Mouse (Mus musculus): ENCODE data around the gene Itgb1bp1. TPM values are rescaled to one million over a fixed set of nuclear protein-coding genes. Genes with fewer than 3 reads are reported as not detected.

The Itgb1bp1 gene
- polyA plus RNA-seq (2016; fragmentation: Nextera tagmentation; extraction: Ambion mirVana): 38.5 and 43.8 TPM in 2 replicates

- Histone ChIP-seq H3K4me2 (replicated peaks) (peak within 1 kb of the TSS; percentile 73), H3K9ac (replicated peaks) (peak within 1 kb of the TSS; percentile 79), H3K4me1 (peaks cover 19% of the 10 kb centered on the region), H3K9me3 (no peaks in the 10 kb centered on the region), H3K36me3 (peaks cover 8% of the 10 kb centered on the region), H3K4me3 (peak within 1 kb of the TSS; percentile 57), H3K27me3 (no peaks in the 10 kb centered on the region), H3K27ac (replicated peaks) (peak within 1 kb of the TSS; percentile 84)
- peak; percentile 97 for ATAC-seq (ENCODE audit: low FRiP score, low read depth)
- under 1% methylated on average over 28 of the region's 28 CpGs for WGBS
Observed at GRCm38 (mm10) chr12:21286243-21286622, at the start of gene Itgb1bp1. TSS of gene Itgb1bp1 (minus strand) at chr12:21286284.

DNA sequence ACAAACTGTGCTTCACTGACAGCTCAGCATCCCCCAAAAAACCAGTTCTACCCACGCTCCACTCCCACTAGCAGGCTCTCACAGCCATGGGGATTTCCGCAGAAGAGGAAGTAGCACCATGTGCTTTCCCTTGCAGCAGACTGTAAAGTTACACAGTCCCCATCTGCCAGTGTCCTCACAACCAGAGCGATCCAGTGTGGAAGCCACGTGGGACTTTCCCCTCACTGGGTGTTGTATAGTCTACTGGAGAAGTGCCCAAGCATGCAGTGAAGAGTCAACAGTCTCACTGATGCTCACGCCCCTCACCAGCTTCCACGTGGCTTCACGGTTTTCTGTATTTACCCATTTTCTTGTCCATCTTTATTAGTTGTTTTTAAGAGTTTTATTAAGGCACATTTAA lies 49.8 kb upstream of the Itgb1bp1 start:
- Histone ChIP-seq H3K27ac (replicated peaks) (no peak overlapping the region), H3K4me1 (no peaks in the 10 kb centered on the region), H3K27me3 (no peaks in the 10 kb centered on the region), H3K9me3 (no peaks in the 10 kb centered on the region), H3K4me2 (replicated peaks) (no peak overlapping the region), H3K4me3 (no peak overlapping the region), H3K36me3 (peaks cover 69% of the 10 kb centered on the region), H3K9ac (replicated peaks) (no peak overlapping the region)
- WGBS: 90% methylated on average over 7 of the region's 7 CpGs
- no peak for ATAC-seq (ENCODE audit: low FRiP score, low read depth)

- H3K4me2 ChIP-seq (replicated peaks): no peak overlapping the region
- no peaks in the 10 kb centered on the region for H3K9me3 ChIP-seq
- 95% methylated on average over 5 of the region's 5 CpGs for WGBS
- peaks cover 65% of the 10 kb centered on the region for H3K36me3 ChIP-seq
- no peak overlapping the region for H3K4me3 ChIP-seq
- no peaks in the 10 kb centered on the region for H3K27me3 ChIP-seq
- H3K9ac ChIP-seq (replicated peaks): no peak overlapping the region
- no peaks in the 10 kb centered on the region for H3K4me1 ChIP-seq
- H3K27ac ChIP-seq (replicated peaks): no peak overlapping the region
- no peak for ATAC-seq (ENCODE audit: low FRiP score, low read depth)
Observed at GRCm38 (mm10) chr12:21333766-21334165, 47.7 kb upstream of the Itgb1bp1 start.

GRCm38 (mm10) chr12:21333021-21333420 lies 46.9 kb upstream of the Itgb1bp1 start:
- Histone ChIP-seq H3K4me3 (no peak overlapping the region), H3K9me3 (no peaks in the 10 kb centered on the region), H3K4me1 (no peaks in the 10 kb centered on the region), H3K27ac (replicated peaks) (no peak overlapping the region), H3K4me2 (replicated peaks) (no peak overlapping the region), H3K36me3 (peaks cover 71% of the 10 kb centered on the region), H3K9ac (replicated peaks) (no peak overlapping the region), H3K27me3 (no peaks in the 10 kb centered on the region)
- WGBS: 93% methylated on average over 7 of the region's 7 CpGs
- no peak for ATAC-seq (ENCODE audit: low FRiP score, low read depth)

DNA sequence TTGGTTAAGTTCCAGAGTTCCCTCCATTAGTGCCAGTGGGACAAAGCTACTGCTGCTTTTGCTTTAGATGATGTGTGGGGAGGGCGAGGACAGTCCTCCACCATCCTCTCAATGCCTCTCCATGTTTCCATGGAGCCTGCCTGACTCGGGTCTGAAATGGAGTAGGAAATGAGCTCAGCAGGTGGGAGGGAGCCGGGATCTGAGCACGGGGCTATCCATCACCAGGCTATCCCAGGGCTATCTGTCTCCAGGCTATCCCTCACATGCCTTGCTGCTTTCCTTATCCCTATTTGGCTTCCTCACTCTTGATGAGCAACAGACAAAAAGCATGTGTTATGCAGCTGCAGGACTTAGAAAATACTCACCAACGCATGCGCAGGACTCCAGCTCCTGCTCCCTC lies 45.6 kb upstream of the Itgb1bp1 start:
- no peak overlapping the region for H3K9ac ChIP-seq (replicated peaks)
- H3K36me3 ChIP-seq: peaks cover 84% of the 10 kb centered on the region
- 83% methylated on average over 6 of the region's 6 CpGs for WGBS
- no peak overlapping the region for H3K4me2 ChIP-seq (replicated peaks)
- ATAC-seq (ENCODE audit: low FRiP score, low read depth): no peak
- H3K4me3 ChIP-seq: no peak overlapping the region
- H3K9me3 ChIP-seq: no peaks in the 10 kb centered on the region
- no peak overlapping the region for H3K27ac ChIP-seq (replicated peaks)
- no peaks in the 10 kb centered on the region for H3K4me1 ChIP-seq
- no peaks in the 10 kb centered on the region for H3K27me3 ChIP-seq

- Histone ChIP-seq H3K27me3 (no peaks in the 10 kb centered on the region), H3K27ac (replicated peaks) (no peak overlapping the region), H3K9ac (replicated peaks) (no peak overlapping the region), H3K4me1 (no peaks in the 10 kb centered on the region), H3K4me3 (no peak overlapping the region), H3K36me3 (peaks cover 89% of the 10 kb centered on the region), H3K4me2 (replicated peaks) (no peak overlapping the region), H3K9me3 (no peaks in the 10 kb centered on the region)
- WGBS: 91% methylated on average over 10 of the region's 10 CpGs
- ATAC-seq (ENCODE audit: low FRiP score, low read depth): no peak
Observed at GRCm38 (mm10) chr12:21330961-21331576, 45.0 kb upstream of the Itgb1bp1 start.

DNA sequence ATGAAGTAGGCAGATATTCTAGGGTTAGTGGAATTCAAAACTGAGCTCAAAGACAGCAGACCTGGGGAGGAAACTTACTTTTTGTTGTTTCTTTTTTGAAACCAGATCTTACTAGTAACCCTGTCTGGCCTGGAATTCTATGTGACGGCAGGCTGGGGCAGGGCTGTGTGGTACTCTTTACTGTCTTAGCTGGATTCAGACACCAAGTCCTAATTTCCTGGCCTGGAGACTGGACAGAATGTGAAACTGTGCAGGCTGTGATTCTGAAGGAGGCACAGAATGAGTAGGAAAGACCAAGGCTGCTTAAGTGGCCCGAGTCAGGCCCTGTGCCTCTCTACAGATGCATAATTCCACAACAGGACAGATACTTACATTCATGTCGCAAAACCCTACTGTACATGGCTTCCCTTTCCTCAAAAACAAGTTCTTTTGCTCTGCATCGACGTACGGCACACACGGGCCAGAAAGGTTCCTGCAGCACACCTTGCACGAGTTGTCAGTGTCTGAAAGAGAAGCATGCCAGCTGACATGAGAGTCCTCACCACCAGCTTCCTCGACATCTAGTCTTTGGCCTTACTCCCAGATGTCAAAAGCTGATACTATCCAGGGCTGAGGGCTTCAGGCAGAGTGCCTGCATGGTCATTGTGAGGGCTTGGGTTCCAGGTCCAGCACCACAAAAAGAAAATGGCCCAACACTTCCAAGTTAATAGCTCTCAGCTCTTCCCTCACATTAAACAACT lies 43.7 kb upstream of the Itgb1bp1 start:
- no peak overlapping the region for H3K4me2 ChIP-seq (replicated peaks)
- H3K27ac ChIP-seq (replicated peaks): no peak overlapping the region
- H3K9ac ChIP-seq (replicated peaks): no peak overlapping the region
- no peaks in the 10 kb centered on the region for H3K4me1 ChIP-seq
- WGBS: 91% methylated on average over 9 of the region's 9 CpGs
- H3K27me3 ChIP-seq: no peaks in the 10 kb centered on the region
- peaks cover 87% of the 10 kb centered on the region for H3K36me3 ChIP-seq
- no peak overlapping the region for H3K4me3 ChIP-seq
- no peak for ATAC-seq (ENCODE audit: low FRiP score, low read depth)
- no peaks in the 10 kb centered on the region for H3K9me3 ChIP-seq

GRCm38 (mm10) chr12:21326325-21326724 lies 40.2 kb upstream of the Itgb1bp1 start:
- 90% methylated on average over 3 of the region's 3 CpGs for WGBS
- peaks cover 78% of the 10 kb centered on the region for H3K36me3 ChIP-seq

GRCm38 (mm10) chr12:21325266-21325665 lies 39.2 kb upstream of the Itgb1bp1 start:
- WGBS: 94% methylated on average over 8 of the region's 8 CpGs
- no peak overlapping the region for H3K4me2 ChIP-seq (replicated peaks)
- H3K36me3 ChIP-seq: peaks cover 81% of the 10 kb centered on the region
- H3K9ac ChIP-seq (replicated peaks): no peak overlapping the region
- no peaks in the 10 kb centered on the region for H3K4me1 ChIP-seq
- H3K4me3 ChIP-seq: no peak overlapping the region
- ATAC-seq (ENCODE audit: low FRiP score, low read depth): no peak
- no peaks in the 10 kb centered on the region for H3K9me3 ChIP-seq
- H3K27ac ChIP-seq (replicated peaks): no peak overlapping the region
- no peaks in the 10 kb centered on the region for H3K27me3 ChIP-seq

More at GRCm38 (mm10) chr12:21326325-21326724, 40.2 kb upstream of the Itgb1bp1 start:
- Histone ChIP-seq H3K27me3 (no peaks in the 10 kb centered on the region), H3K9me3 (no peaks in the 10 kb centered on the region), H3K4me3 (no peak overlapping the region), H3K4me2 (replicated peaks) (no peak overlapping the region), H3K27ac (replicated peaks) (no peak overlapping the region), H3K4me1 (no peaks in the 10 kb centered on the region), H3K9ac (replicated peaks) (no peak overlapping the region)
- no peak for ATAC-seq (ENCODE audit: low FRiP score, low read depth)

DNA sequence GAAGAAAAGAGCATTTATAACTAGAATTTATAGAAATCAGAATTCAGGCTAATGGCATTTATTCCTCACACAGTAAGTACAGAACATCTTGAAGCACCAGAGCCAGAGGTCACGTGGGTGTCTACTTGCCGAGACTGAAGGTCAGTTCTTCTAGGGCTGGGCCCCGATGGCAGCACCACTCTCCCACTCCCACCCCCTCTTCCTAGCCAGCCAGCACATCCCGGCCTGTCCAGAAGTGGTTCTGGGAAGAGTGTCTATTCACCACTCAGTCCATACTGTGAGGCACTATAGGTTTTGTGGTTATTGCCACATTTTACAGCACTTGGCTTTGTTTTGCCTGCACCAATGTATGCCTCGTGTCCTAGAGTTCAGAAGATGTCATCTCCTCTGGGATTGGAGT lies 38.0 kb upstream of the Itgb1bp1 start:
- H3K36me3 ChIP-seq: peaks cover 74% of the 10 kb centered on the region
- 87% methylated on average over 5 of the region's 5 CpGs for WGBS
- H3K4me2 ChIP-seq (replicated peaks): no peak overlapping the region
- H3K9ac ChIP-seq (replicated peaks): no peak overlapping the region
- no peaks in the 10 kb centered on the region for H3K4me1 ChIP-seq
- H3K27ac ChIP-seq (replicated peaks): no peak overlapping the region
- no peak overlapping the region for H3K4me3 ChIP-seq
- no peaks in the 10 kb centered on the region for H3K9me3 ChIP-seq
- ATAC-seq (ENCODE audit: low FRiP score, low read depth): no peak
- H3K27me3 ChIP-seq: no peaks in the 10 kb centered on the region

GRCm38 (mm10) chr12:21322856-21323255 lies 36.8 kb upstream of the Itgb1bp1 start:
- H3K4me1 ChIP-seq: no peaks in the 10 kb centered on the region
- no peak overlapping the region for H3K27ac ChIP-seq (replicated peaks)
- H3K27me3 ChIP-seq: no peaks in the 10 kb centered on the region
- no peak overlapping the region for H3K4me3 ChIP-seq
- ATAC-seq (ENCODE audit: low FRiP score, low read depth): no peak
- no peak overlapping the region for H3K4me2 ChIP-seq (replicated peaks)
- H3K36me3 ChIP-seq: peaks cover 63% of the 10 kb centered on the region
- H3K9me3 ChIP-seq: no peaks in the 10 kb centered on the region
- 86% methylated on average over 9 of the region's 9 CpGs for WGBS
- H3K9ac ChIP-seq (replicated peaks): no peak overlapping the region

DNA sequence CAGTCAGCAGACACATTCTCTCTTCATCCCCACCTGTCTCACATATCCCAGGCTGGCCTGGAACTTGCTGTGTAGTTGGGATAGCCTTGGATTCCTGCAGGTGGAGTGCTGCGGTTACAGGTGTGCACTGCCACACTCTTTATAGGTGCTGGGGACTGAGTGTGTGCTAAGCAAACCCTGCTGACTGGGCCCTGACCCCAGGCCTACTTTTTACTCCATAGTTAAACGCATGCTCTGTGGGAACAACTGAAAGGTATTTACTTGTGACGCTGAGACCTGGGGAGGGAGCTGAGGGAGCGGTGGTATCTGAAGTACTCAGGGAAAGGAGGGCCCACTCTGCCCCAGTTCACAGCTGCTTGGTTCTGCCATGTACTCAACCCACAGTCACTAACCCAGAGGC lies 36.2 kb upstream of the Itgb1bp1 start:
- Histone ChIP-seq H3K27ac (replicated peaks) (no peak overlapping the region), H3K4me2 (replicated peaks) (no peak overlapping the region), H3K36me3 (peaks cover 58% of the 10 kb centered on the region), H3K4me1 (no peaks in the 10 kb centered on the region), H3K27me3 (no peaks in the 10 kb centered on the region), H3K9me3 (no peaks in the 10 kb centered on the region), H3K9ac (replicated peaks) (no peak overlapping the region), H3K4me3 (no peak overlapping the region)
- ATAC-seq (ENCODE audit: low FRiP score, low read depth): no peak
- WGBS: 89% methylated on average over 4 of the region's 4 CpGs
